Comparison of ENCODE assay signal across 14 mouse cellular contexts in genomic region chr1:121770936-121771335, GRCm38 (mm10).
DNase-seq lines count a peak whose midpoint lies in the region; ATAC-seq and TF ChIP-seq lines count a peak whose summit lies in the region.
"Had no signal": no experiment of that assay in that cellular context is flagged by ENCODE, and none has a peak within 500 bp of the region (broad histone marks: within the 10 kb centered on the region; RNA-seq: fewer than 3 reads in every experiment).

No protein-coding gene starts in this region.

- H3K9me3 ChIP-seq in kidney, postnatal 0 days (replicated peaks; ENCODE audit: low read length): no peaks in the 10 kb centered on the region
- no peaks in the 10 kb centered on the region for H3K9me3 ChIP-seq in hindbrain, embryonic 12.5 days (replicated peaks)
- H3K9me3 ChIP-seq: forebrain, embryonic 15.5 days; heart, embryonic 15.5 days had no signal

- TF ChIP-seq CTCF in kidney, postnatal 0 days (IDR thresholded peaks at IDR 0.05; ENCODE audit: low read depth): no peak

- no peak for ATAC-seq in kidney, postnatal 0 days (replicated peaks; ENCODE audit: low FRiP score, low read depth)
- no peak for ATAC-seq in hindbrain, embryonic 12.5 days (ENCODE audit: low FRiP score)
- ATAC-seq: forebrain, embryonic 15.5 days; intestine, postnatal 0 days had no signal

- intact Hi-C loops in left cerebral cortex, postnatal 14 days (cut with DNase I): no loop called here

- no peak overlapping the region for H3K4me3 ChIP-seq in kidney, postnatal 0 days (replicated peaks; ENCODE audit: low read depth, low read length)
- H3K4me3 ChIP-seq in hindbrain, embryonic 12.5 days: no peak overlapping the region
- H3K4me3 ChIP-seq: forebrain, embryonic 15.5 days; heart, embryonic 15.5 days; megakaryocyte, embryonic 14.5 days had no signal

- no peaks in the 10 kb centered on the region for H3K4me1 ChIP-seq in kidney, postnatal 0 days (replicated peaks; ENCODE audit: insufficient read depth, low read length)
- H3K4me1 ChIP-seq in hindbrain, embryonic 12.5 days: peaks cover 11% of the 10 kb centered on the region
- H3K4me1 ChIP-seq: forebrain, embryonic 15.5 days; heart, embryonic 15.5 days; megakaryocyte, embryonic 14.5 days had no signal

- no peak overlapping the region for H3K9ac ChIP-seq in kidney, postnatal 0 days (ENCODE audit: low read depth, low read length)
- H3K9ac ChIP-seq in hindbrain, embryonic 12.5 days: no peak overlapping the region
- H3K9ac ChIP-seq: forebrain, embryonic 15.5 days; heart, embryonic 15.5 days had no signal

- no peak overlapping the region for H3K27ac ChIP-seq in kidney, postnatal 0 days
- H3K27ac ChIP-seq in hindbrain, embryonic 12.5 days: 0 out of 2 replicates have a peak overlapping the region, but pooled peaks have one; percentile 44
- H3K27ac ChIP-seq: forebrain, embryonic 15.5 days; heart, embryonic 15.5 days had no signal

- no peak overlapping the region for H3K4me2 ChIP-seq in kidney, postnatal 0 days (ENCODE audit: low read length)
- peak overlapping the region; percentile 26; the same call in 1 of the 2 replicates for H3K4me2 ChIP-seq in hindbrain, embryonic 12.5 days (replicated peaks)
- H3K4me2 ChIP-seq: forebrain, embryonic 15.5 days; heart, embryonic 15.5 days had no signal

- no peaks in the 10 kb centered on the region for H3K36me3 ChIP-seq in kidney, postnatal 0 days (ENCODE audit: insufficient read depth, low read length)
- no peaks in the 10 kb centered on the region for H3K36me3 ChIP-seq in hindbrain, embryonic 12.5 days
- H3K36me3 ChIP-seq: forebrain, embryonic 15.5 days; heart, embryonic 15.5 days had no signal

- H3K27me3 ChIP-seq in kidney, postnatal 0 days (ENCODE audit: insufficient read depth, low read length): no peaks in the 10 kb centered on the region
- no peaks in the 10 kb centered on the region for H3K27me3 ChIP-seq in hindbrain, embryonic 12.5 days
- H3K27me3 ChIP-seq: forebrain, embryonic 15.5 days; heart, embryonic 15.5 days; megakaryocyte, embryonic 14.5 days had no signal

- 19% methylated on average over 12 of the region's 12 CpGs for WGBS in kidney, postnatal 0 days
- 24% methylated on average over 12 of the region's 12 CpGs for WGBS in hindbrain, embryonic 12.5 days

- peak; percentile 58 for DNase-seq in kidney, postnatal 0 days (ENCODE audit: low spot score)
- no peak for DNase-seq in kidney, postnatal 25 days
- peak; percentile 41 for DNase-seq in embryo, embryonic 9.5 days (ENCODE audit: extremely low spot score)
- peak; percentile 63 for DNase-seq in mesoderm, embryonic 11.5 days (ENCODE audit: low read depth, low spot score)
- DNase-seq in left cerebral cortex, postnatal 14 days (ENCODE audit: low spot score in 2 of 2): no peak
- no peak for DNase-seq in testis, postnatal 10 days (ENCODE audit: low spot score)
- DNase-seq: cerebellum, adult 8-10 months; gastrocnemius, postnatal 25 days; lung, adult 18-20 months had no signal

Comparison
In these comparisons a context has a peak if more than half of its experiments do, and no peak if none do; other contexts are left out.
1. DNase-seq: peak in kidney, postnatal 0 days (single experiment), embryo, embryonic 9.5 days (single experiment) and mesoderm, embryonic 11.5 days (single experiment); none in kidney, postnatal 25 days (0 of 2), left cerebral cortex, postnatal 14 days (0 of 2) and testis, postnatal 10 days (single experiment).